Mouse (Mus musculus): Measurements from ENCODE around the gene Mrnip.

GRCm38 (mm10) chr11:50226406-50226805 lies 52.2 kb downstream of the Mrnip start:
- TF ChIP-seq POLR2A (IDR thresholded peaks at IDR 0.05; ENCODE audit: low read depth, low read length) (no peak), CTCF (IDR thresholded peaks at IDR 0.05; ENCODE audit: extremely low read depth, insufficient read length, insufficient replicate concordance, low read depth, low read length) (no peak)
